Mouse (Mus musculus) heart, embryonic 14.5 days (tissue): ENCODE data around the gene Lrfn2. TPM values are rescaled to one million over a fixed set of nuclear protein-coding genes. Genes with fewer than 3 reads are reported as not detected.

Source experiments
- ATAC-seq: fragments of 200-750 bp; cut with Nextera tagmentation; 2 replicates; pipeline ENCODE4 v1.8.0; 2017; ENCODE audit warnings: low read depth, moderate TSS enrichment; ENCODE audit not compliant: insufficient number of reproducible peaks, insufficient read depth, low FRiP score
- H3K27ac ChIP-seq, 2 experiments: fragments of 200-500 bp in 1 of 2; fragments of 300-500 bp in 1 of 2; sonication (generic) in 1 of 2; replicated peaks in 1 of 2; 2 replicates each; pipeline ENCODE4 v1.5.1; 2012 to 2014; ENCODE audit warnings: low read depth in 2 of 2, low read length in 2 of 2, control low read depth in 1 of 2, mild to moderate bottlenecking in 1 of 2, mixed read lengths in 1 of 2; ENCODE audit not compliant: control insufficient read depth in 1 of 2, insufficient read depth in 1 of 2
- H3K27me3 ChIP-seq: fragments of 300-500 bp; sonication (generic); 2 replicates; pipeline ENCODE4 v1.6.1; 2014; ENCODE audit warnings: mild to moderate bottlenecking, low read length, control low read depth; ENCODE audit not compliant: control insufficient read depth, insufficient read depth
- H3K36me3 ChIP-seq: fragments of 300-500 bp; sonication (generic); 2 replicates; pipeline ENCODE4 v1.6.1; 2014; ENCODE audit warnings: mild to moderate bottlenecking, control low read depth, low read length, mixed read lengths; ENCODE audit not compliant: control insufficient read depth, insufficient read depth
- H3K4me1 ChIP-seq, 2 experiments: fragments of 200-500 bp in 1 of 2; fragments of 300-500 bp in 1 of 2; sonication (generic) in 1 of 2; 2 replicates each; pipeline ENCODE4 v1.6.1; 2012 to 2014; ENCODE audit warnings: low read length in 2 of 2, control low read depth in 1 of 2, mixed read lengths in 1 of 2; ENCODE audit not compliant: control insufficient read depth in 2 of 2, insufficient read depth in 2 of 2
- H3K4me2 ChIP-seq: fragments of 300-500 bp; sonication (generic); 2 replicates; pipeline ENCODE4 v1.6.1; 2014; ENCODE audit warnings: mild to moderate bottlenecking, low read length
- H3K4me3 ChIP-seq, 2 experiments: fragments of 200-500 bp in 1 of 2; fragments of 300-500 bp in 1 of 2; sonication (generic) in 1 of 2; 2 replicates each; pipeline ENCODE4 v1.5.1; 2012 to 2014; ENCODE audit warnings: low read length in 2 of 2, mild to moderate bottlenecking in 2 of 2, control low read depth in 1 of 2, low read depth in 1 of 2, moderate library complexity in 1 of 2; ENCODE audit not compliant: control insufficient read depth in 1 of 2, insufficient read depth in 1 of 2
- H3K9ac ChIP-seq: fragments of 300-500 bp; sonication (generic); 2 replicates; pipeline ENCODE4 v1.6.1; 2014; ENCODE audit warnings: mild to moderate bottlenecking, low read length
- H3K9me3 ChIP-seq: fragments of 300-500 bp; sonication (generic); 2 replicates; pipeline ENCODE4 v1.6.1; 2016; ENCODE audit warnings: low read length, control low read depth; ENCODE audit not compliant: control insufficient read depth
- WGBS: fragments of 180-500 bp; shearing (Covaris S2); extraction: QIAGEN DNeasy Blood & Tissue Kit; methylation state at CpG from one replicate; pipeline ENCODE4 v1.1.7; 2014; 5-methylcytosine and 5-hydroxymethylcytosine counted together
- polyA plus RNA-seq: library from polyadenylated mRNA; unstranded; fragments of >200 nt; fragmentation: Nextera tagmentation; extraction: Ambion mirVana; gene quantifications from 2 replicates; pipeline ENCODE4 v1.2.1, GENCODE M21; 2014

Gene Lrfn2
- 0.34 TPM in 1 of 2 replicates, not detected in the other for polyA plus RNA-seq

DNA sequence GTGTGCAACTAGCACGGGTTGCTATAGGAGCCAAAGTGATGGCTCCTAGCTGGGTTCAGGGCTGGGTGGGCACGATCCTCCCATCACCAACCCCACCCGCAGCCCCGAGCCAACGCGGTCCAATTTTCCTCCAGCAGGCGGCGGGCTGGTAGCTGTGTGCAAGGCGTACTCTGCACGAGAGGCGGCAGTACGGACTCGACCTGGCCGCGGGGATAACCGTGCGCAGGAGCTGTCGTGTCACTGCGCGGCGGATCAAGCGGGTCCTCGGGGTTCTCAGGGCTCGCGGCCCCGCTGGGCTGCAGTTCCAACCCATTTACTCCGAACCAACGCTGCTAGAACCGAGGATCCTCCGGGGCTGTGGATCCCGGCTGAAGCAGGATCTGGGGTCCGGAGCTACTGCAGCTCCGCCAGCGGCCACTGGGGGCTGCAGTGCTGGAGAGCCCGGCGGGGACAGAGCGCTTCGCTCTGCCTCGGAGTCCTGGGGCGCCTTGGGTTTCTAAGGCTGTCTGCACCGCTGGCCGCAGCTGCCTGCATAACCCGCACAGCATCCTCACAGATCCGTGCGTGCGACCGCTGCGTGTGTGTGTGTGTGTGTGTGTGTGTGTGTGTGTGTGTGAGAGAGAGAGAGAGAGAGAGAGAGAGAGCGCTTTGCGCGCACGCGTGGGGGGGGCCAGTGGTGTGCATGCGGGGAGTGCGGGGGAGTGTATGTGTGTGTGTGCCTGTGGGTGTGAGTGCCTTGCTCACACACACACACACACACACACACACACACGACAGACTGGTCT is at the start of gene Lrfn2:
Gene Lrfn2, plus strand, starts transcription at position 759 of the 785 bp plus-strand sequence.
- peak; percentile 77 for ATAC-seq
- under 1% methylated on average over 56 of the region's 56 CpGs for WGBS
- peaks cover 72% of the 10 kb centered on the region for H3K27me3 ChIP-seq
- H3K4me1 ChIP-seq = peaks cover 4 to 10% of the 10 kb centered on the region in 2 experiments; a peak in 2 of 4 replicates
- H3K9me3 ChIP-seq = no peaks in the 10 kb centered on the region
- no peaks in the 10 kb centered on the region for H3K36me3 ChIP-seq
- H3K4me2 ChIP-seq = peak within 1 kb of the TSS; percentile 87
- no peak within 1 kb of the TSS for H3K27ac ChIP-seq
- peak within 1 kb of the TSS; percentile 51 to 66 for H3K4me3 ChIP-seq
- H3K9ac ChIP-seq = peak within 1 kb of the TSS; percentile 71

DNA sequence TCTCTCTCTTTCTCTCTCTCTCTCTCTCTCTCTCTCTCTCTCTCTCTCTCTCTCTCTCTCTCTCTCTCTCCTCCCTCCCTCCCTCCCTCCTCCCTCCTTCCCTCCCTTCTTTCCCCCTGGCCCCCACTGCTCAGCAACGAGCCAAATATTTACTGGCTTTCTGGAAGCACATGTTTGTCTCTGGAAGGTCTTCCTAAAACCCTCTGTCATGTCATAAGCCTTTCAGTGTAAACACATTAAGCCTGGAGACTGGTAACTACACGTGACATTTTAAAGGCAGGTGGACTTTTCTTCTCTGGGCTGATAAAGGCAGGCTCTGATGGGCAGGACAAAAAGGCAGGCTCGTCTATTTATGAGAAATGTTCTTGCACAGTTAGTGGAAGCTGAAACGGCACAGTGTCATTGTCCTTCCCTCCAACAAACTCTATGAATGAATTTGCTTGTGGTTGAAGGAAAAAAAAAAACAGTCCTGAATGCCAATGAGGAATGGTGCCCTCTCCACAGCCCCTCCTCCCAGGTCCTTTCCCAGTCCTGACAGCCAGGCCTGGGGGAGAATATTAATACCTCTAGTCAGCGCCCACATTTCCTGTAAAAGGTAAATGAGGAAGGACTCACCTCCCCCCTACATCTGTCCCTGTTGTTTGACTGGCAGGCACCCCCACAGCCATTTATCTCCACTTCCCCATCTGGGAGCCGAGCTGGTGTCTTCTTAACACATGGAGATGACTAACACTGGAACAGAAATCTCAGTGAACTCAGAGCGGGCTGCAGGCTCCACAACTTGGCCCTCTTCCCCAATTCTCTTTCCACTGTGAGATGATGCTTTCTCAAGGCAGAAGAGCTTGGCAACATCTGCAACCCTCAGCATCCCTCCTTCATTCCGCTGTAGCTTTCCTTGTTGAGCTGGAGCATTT is 44.5 kb upstream of the Lrfn2 start:
- Histone ChIP-seq H3K9me3 (no peaks in the 10 kb centered on the region), H3K27ac (no peak overlapping the region), H3K9ac (no peak overlapping the region), H3K4me1 (no peaks in the 10 kb centered on the region), H3K27me3 (no peaks in the 10 kb centered on the region), H3K36me3 (no peaks in the 10 kb centered on the region), H3K4me2 (no peak overlapping the region), H3K4me3 (no peak overlapping the region)
- no peak for ATAC-seq
- 58% methylated on average over 8 of the region's 8 CpGs for WGBS

DNA sequence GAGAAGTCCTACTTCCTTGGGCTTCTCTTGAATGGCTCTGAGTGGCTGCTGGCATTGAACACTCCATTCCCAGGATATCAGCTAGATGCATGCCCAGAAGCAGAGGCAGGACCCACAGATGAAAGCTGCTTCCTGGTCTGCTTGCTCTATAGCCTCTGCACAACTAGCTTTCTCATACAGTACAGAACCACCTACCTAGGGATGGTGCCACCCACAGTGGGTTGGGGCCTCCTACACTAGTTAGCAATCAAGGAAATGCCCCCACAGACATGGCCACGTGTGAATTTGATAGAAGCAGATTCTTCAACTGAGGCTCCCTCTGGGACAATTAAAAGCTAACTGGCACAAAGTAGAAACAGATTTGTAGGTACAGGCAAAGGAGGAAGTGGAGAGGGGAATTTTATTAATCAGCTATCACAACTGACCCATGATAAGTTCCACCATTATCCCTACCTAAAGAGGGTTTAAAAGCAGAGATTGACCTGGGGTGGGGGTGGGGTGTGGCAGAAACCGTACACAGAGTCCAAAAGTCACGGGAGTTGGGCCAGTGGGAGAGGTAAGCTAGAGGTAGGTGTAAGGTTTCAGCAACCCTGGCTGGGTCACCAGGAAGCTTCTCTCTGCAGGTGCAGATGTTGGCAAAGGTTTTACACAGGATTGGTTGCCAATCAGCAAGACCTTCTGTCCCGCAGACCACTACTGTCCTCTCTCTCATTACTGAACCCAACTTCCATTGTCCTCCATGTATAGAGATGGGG is 26.7 kb upstream of the Lrfn2 start:
- Histone ChIP-seq H3K27ac (no peak overlapping the region), H3K9ac (no peak overlapping the region), H3K9me3 (no peaks in the 10 kb centered on the region), H3K4me3 (no peak overlapping the region), H3K4me1 (no peaks in the 10 kb centered on the region), H3K4me2 (no peak overlapping the region), H3K36me3 (no peaks in the 10 kb centered on the region), H3K27me3 (no peaks in the 10 kb centered on the region)
- 64% methylated on average over 4 of the region's 4 CpGs for WGBS
- no peak for ATAC-seq

DNA sequence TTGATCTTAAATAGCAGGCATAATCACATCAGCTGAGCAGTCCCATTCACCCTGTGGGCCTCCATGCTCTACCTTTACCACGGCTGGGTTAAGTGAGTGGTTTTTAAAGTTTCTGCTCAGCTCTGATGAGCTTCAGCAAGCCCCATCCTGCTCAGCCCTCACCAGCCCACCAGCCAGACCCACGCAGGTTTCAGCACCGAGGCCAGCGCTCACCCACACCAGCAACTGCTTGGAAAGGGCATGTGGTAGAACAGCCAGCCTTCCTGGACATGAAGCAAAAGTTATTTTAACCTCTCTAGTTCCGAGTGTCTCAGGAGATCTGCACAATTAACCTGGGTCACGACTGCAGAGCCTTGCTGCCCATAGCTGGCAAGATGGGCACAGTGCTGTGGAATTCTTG is 18.7 kb upstream of the Lrfn2 start:
- no peak overlapping the region for H3K4me3 ChIP-seq
- no peaks in the 10 kb centered on the region for H3K9me3 ChIP-seq
- H3K4me1 ChIP-seq = no peaks in the 10 kb centered on the region
- peaks cover 9% of the 10 kb centered on the region for H3K27me3 ChIP-seq
- no peak for ATAC-seq
- H3K27ac ChIP-seq = no peak overlapping the region
- H3K9ac ChIP-seq = no peak overlapping the region
- H3K36me3 ChIP-seq = no peaks in the 10 kb centered on the region
- WGBS = 29% methylated on average over 6 of the region's 6 CpGs
- H3K4me2 ChIP-seq = no peak overlapping the region

DNA sequence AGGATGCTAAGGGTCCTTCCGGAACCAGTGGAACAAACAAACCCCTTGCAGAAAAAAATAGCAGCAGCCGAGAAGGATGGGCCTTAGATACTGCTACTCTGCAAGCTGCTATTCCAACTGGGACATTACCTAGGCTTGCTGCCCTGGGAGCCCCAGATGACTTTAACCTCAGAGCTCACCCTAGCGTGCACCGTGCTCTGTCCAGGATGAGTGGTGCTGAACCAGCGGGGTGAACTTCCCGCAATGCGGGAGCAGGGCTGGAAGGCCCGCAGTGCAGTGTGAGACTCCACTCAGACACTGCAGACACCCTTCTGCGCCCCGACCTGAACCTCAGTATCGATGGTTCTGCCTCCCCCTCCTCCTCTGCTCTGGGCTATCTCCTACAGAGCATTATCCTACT is 14.8 kb upstream of the Lrfn2 start:
- H3K4me2 ChIP-seq = no peak overlapping the region
- peaks cover 12% of the 10 kb centered on the region for H3K27me3 ChIP-seq
- no peak overlapping the region for H3K9ac ChIP-seq
- 12% methylated on average over 11 of the region's 11 CpGs for WGBS
- H3K4me3 ChIP-seq = no peak overlapping the region
- H3K4me1 ChIP-seq = no peaks in the 10 kb centered on the region
- H3K9me3 ChIP-seq = no peaks in the 10 kb centered on the region
- ATAC-seq = no peak
- no peaks in the 10 kb centered on the region for H3K36me3 ChIP-seq
- H3K27ac ChIP-seq = no peak overlapping the region

GRCm38 (mm10) chr17:48918458-48918857 is 13.7 kb upstream of the Lrfn2 start:
- WGBS = 87% methylated on average over 3 of the region's 3 CpGs
- Histone ChIP-seq H3K36me3 (no peaks in the 10 kb centered on the region), H3K27ac (no peak overlapping the region), H3K9me3 (no peaks in the 10 kb centered on the region), H3K27me3 (peaks cover 12% of the 10 kb centered on the region), H3K9ac (no peak overlapping the region), H3K4me1 (no peaks in the 10 kb centered on the region), H3K4me3 (no peak overlapping the region), H3K4me2 (no peak overlapping the region)
- ATAC-seq = no peak

GRCm38 (mm10) chr17:48922905-48923304 is 9.3 kb upstream of the Lrfn2 start:
- WGBS = 78% methylated on average over 2 of the region's 2 CpGs
- Histone ChIP-seq H3K4me1 (no peaks in the 10 kb centered on the region), H3K36me3 (no peaks in the 10 kb centered on the region), H3K27ac (no peak overlapping the region), H3K4me3 (no peak overlapping the region), H3K9ac (no peak overlapping the region), H3K9me3 (0 out of 2 replicates have a peak, but pooled peaks cover 2% of the 10 kb centered on the region), H3K4me2 (no peak overlapping the region), H3K27me3 (peaks cover 4% of the 10 kb centered on the region)
- no peak for ATAC-seq
